Mouse (Mus musculus) bone marrow macrophage, adult 2 months (primary cell): Measurements from ENCODE around the gene Fhit.

Experiments used
- CTCF ChIP-seq: IDR thresholded peaks from 2 replicates; pipeline ENCODE4 v1.5.1; 2012; ENCODE audit warnings: low read depth, mild to moderate bottlenecking, low read length, moderate library complexity
- POLR2A ChIP-seq: IDR thresholded peaks from 2 replicates; pipeline ENCODE4 v1.6.1; 2012; ENCODE audit warnings: mild to moderate bottlenecking, low read depth, low read length, borderline replicate concordance

DNA sequence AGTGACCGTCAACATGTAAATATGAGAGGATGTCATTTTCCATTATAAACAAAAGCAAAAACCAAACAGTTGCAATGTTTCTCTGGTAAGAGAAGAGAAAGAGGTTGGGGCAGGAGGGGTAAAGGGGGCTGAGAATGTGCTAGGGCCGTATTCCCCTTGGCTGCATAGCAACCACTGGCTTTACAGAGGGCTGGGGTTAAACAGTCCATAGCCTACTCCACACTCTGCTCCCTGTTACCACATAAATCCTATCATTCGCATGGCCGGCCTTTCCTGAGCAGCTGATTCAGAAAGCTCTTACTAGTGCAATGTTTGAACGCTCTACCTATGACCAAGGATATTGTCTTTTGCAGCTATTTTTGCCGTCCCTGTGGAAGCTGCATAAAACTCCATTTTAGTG lies 875.8 kb downstream of the Fhit start:
- TF ChIP-seq CTCF: no peak
- TF ChIP-seq POLR2A: no peak
